Mouse (Mus musculus) right cerebral cortex, postnatal 14 days (tissue): ENCODE results near the gene Cpsf6.

ENCODE experiments used
- DNase-seq: peaks from one replicate; pipeline ENCODE4 v3.0.0; 2022

Gene Cpsf6

DNA sequence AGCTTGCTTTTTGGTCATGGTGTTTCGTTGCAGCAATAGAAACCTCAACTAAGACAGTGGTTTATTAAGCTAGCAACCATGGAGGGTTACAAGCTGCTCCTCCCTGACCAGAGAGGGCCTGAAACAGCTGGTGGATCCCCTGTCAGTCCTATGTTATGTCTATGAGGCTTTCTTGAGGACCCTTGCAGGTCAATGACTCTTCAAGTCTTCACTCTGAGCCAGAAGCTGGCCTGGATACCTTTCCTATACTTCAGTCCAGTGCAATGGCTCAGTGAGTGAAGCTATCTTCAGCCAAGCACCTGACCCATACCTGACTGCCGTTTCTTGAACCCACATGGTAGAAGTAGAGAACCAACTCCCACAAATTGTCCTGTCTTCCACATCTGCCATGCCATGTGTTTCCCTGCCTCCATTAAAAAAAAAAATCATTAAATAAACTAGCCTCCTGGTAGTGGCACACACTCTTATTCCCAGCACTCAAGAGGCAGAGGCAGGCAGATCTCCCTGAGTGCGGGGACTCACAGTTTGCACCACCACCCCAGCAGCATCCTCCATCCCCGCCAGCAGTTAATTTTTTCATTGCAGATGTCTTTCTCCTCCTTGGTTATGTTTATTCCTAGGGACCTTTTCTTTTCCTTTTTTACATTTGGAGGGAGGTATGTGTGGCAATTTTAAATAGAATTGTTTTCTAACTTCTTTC is 4.7 kb upstream of the Cpsf6 start:
- no peak for DNase-seq

DNA sequence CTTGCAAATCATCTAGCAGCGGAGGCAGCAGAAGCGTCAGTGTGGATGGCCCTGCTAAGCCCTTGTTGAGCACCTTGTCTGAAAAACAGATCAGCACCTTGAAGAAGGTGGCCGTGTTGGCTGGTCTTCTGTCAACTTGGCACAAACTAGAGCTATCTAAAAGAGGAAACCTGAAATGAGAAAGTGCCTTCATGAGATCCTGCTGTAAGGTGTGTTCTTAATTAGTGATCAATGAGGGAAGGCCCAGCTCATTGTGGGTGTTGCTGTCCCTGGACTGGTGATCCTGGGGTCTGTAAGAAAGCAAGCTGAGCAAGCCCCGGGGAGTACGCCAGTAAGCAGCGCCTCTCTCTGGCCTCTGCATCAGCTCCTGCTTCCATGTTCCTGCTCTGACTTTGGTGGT is 4.1 kb upstream of the Cpsf6 start:
- no peak for DNase-seq

DNA sequence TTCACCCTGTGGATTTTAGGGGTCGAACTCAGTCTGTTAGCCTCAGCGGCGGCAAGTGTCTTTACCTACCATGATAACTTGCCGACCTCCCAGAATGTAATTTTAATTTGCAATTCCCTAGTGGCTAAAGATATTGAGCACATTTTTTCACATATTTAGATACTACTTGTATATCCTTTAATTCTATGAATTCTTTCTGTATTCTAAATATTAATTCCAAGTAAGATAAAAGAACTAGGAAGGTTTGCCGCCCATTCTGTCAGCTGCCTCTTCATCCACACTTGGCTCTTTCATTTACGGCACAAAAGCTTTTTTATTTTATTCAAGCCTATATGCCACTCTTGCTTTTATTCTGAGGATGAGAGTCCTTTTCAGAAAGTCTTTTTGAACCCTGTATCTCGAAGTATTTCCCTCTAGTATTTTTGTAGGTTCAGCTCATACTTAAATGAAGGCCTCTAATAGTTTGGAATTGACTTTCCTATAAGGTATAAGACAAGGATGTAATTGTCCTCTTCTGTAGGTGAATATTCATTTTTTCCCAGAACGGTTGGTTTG is 3.3 kb upstream of the Cpsf6 start:
- no peak for DNase-seq

DNA sequence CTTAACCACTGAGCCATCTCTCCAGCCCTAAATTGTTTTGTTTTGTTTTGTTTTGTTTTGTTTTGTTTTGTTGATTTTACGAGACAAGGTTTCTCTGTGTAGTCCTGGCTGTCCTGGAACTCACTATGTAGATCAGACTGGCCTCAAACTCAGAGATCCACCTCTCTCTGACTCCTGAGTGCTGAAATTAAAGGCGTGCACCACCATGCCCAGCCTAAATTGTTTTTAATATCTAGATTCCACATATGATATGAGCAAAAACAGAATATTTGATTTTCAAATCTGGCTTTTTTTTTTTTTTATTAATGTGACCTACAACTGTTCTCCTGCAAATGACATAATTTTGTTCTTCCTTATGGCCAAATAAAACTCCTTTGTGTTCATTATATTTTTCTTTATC is 2.3 kb upstream of the Cpsf6 start:
- DNase-seq = no peak

DNA sequence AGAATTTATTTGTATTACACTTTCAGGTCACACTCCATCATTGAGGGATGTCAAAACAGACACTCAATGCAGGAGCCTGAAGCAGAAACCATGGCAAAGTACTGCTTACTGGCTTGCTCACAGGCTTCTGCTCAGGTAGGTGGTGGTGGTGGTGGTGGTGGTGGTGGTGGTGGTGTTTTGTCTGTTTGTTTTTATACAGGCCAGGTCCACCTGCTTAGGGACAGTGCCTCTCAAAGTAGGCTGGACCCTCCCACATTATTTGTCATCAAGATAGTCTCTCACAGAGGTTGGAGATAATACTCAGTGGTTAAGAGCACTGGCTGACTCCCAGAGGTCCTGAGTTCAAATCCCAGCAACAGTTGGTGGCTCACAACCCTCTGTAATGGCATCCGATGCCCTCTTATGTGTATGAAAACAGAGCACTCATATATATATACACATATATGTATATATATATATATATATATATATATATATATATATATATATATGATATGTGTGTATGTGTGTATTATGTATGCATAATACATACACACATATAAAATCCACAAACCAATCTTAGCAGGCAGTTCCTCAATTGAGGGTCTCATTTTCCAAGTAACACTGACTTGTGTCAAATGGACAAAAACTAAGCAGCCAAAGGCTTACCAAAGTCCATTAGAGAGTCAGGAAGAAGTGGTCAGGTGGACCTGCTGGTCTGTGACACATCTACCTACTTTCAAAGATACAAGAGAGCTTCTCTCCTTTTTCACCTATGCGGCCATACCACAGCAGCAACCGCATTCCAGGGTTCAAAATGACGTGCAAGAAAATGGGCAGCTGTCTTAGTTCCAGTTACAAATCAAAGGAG is 1.1 kb upstream of the Cpsf6 start:
- no peak for DNase-seq

DNA sequence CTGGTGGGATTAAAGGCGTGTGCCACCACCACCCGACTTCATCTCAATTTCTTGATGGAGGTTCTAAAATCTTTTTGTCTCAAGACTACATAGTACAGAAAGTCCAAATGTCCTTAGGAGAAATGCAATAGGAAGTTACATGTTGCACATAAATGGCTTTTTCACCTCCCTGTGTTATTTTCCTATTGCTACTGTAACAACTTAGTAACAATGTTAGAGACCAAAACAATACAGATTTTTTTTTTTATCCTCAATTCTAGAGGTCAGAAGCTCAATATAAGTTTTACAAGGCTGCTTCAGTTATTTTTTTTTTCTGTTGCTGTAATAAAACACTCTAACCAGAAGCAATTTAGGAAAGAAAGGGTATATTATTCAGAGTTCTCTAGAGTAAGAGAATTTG is 374 bp downstream of the Cpsf6 start:
- DNase-seq = no peak

DNA sequence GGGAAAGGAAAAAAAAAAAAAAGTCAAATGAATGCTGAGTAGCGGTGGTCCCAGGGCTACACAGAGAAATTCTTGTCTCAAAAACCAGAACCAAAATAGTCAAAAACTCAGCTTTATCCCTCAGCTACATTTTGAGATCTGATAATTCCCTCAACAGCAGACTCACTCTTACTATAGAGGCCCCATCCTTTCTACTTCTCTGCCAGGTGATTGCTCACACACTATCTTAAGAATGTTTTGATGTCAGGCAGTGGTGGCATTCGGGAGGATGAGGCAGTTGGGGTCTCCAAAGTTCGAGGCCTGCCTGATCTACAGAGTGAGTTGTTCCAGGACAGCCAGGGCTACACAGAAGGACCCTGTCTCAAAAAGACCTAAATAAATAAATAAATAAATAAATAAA is 1.2 kb downstream of the Cpsf6 start:
- DNase-seq = no peak

DNA sequence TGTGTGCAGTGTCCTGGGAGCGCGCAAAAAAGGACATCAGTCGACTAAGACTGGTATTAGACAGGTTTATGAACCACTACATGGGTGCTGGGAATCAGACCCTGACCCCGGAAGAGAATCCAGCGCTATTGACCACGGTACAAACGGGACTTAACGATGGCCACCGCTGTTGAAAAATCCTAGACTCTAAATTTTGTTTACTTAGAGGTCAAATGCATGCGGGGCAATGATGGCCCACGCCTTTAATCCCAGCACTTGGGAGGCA is 1.6 kb downstream of the Cpsf6 start:
- DNase-seq = no peak

DNA sequence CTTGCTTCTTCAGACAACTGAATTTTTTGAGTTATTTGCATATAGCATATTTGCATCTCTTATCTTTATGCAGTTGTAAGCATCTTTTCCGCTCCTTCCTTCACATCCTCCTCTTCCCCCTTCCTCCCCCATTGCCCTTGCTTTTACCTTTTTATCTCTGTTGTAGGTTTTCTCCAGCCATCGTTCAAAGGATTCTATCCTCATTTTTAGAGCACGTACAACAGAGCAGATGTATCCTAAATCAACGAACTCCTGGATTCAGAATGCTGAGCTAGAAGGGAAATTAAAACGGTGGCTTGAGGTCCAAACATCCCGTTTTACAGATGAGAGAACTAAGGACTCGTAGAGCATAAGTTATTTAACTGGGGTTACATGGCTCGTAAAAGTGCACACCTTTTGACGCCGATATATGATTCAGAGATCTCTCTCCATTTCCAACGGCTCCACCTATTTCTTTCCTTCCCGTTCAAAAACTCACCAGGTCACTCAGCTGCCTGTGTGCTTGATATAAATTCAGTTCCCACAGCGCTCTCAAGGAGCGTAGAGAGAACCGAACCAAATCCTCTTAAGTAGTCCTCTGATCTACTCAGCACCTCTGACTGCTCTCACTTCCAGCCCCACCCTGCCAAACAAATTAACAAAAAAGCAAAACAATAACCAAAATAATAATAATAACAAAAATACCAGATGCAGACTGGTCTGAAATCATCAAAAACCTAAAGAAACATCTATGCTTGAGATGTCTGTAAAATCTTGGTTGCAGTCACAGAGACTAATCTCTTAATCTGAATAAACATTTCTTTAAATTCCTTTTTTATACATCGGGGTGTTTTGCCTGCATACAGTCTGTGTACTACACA is 2.2 kb downstream of the Cpsf6 start:
- no peak for DNase-seq

DNA sequence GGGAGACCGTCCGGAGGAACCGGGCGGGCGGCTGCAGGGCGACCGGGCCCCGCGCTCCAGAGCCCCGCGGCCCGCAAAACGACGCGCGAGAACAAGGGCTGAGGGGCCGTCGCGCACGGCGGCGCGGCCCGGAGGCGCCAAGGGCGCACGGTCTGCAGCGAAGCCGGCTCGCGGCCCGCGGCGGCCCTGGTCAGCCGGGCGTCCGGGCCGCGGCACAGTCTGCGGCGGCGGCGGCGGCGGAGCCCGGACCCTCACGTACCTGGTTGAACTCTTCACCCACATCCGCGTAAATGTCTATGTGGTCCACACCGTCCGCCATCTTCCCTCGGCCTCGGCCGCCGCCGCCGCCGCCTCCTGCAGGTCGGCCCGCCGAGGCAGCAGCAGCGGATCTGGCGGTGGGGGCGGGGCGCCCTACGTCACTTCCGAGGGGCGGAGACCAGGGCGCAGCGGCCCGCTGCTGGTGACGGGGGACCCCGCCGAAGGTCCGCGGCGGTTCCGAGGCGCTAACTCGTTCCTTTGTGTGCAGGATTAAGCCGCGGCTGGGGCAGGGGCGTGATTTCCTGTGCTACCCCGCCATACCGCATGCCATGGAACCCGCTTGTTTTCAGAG is 3.1 kb downstream of the Cpsf6 start:
- peak; percentile 98 for DNase-seq

DNA sequence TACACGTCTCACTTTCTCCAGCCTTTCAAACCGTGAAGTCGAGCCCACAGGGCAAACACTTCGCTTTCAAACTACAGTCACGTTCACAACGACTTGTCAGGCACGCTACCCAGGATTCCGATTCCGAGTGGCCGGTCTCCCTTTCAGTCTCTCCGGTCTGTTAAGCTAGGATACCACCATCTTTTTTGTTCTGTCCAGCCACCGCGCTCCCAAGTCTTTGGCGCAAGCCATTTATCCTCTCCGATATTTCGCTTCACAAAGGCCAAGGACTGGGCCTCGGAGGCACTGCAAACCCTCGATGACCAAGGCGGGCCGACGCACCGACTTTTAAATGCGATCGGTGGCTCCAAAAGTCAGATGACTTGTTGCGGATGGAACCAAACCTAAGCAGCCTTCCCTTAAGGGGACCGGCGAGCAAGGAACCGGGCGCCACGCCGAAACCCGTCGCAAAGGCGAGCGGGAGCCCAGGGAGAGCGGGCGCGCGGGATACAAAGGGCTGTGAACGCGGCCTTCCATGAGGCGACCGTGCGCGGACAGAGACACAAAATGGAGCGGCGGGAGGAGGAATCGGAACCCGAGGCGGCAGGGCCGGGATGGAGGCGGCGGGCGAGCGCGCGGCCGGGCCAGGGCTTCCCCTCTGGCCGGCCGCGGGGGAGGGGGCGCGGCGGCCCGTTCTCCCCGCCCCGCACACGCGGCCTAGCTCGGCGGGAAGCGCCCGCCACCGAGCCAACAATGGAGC is 3.8 kb downstream of the Cpsf6 start:
- DNase-seq = peak; percentile 52

DNA sequence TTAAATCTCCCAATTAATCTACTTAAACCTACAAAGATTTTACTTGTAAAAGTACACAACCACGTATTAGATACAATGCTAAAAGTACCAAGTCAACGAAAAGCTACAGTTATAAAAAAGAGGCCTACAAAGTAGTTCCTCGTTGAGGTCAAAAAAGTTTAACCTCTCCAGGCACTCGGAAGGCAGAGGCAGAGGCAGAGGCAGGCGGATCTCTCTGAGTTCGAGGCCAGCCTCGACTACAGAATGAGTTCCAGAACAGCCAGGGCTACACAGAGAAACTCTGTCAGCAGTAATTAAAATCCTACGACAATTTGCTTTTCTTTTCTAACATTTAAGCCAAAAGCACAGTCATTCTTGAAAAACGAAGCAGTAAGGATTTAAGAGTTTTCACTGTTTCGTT is 4.7 kb downstream of the Cpsf6 start:
- DNase-seq = no peak

DNA sequence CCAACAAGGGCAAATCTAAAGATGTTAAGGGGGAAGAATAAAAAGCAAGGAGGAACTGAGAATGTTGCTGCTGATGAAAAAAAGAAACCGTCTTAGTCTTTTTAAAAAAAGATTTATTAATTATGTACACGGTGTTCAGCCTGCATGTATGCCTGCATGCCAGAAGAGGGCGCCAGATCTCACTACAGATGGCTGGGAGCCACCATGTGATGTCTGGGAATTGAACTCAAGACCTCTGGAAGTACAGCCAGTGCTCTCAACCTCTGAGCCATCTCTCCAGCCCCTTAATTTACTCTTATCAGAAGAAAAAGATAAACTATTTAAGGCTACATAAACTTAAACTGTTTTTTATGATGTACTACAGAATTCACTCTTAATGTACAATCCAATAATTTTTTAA is 16.7 kb downstream of the Cpsf6 start:
- peak; percentile 46 for DNase-seq

DNA sequence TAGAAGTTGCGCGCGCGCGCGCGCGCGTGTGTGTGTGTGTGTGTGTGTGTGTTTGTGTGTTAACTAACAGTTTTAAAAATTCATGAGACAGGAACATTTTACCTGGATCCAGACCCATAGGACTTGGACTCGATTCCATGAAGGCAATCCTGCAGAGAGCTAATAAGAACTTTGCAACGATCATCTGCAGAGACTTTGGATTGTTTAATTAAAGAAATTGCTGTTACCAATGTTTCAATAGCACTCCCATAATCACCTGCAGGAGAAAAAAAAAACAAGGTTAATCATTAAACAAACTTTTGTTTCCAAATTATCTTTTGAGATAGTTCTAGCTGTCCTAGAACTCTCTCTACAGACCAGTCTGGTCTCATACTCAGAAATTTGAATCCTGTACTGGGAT is 20.9 kb downstream of the Cpsf6 start:
- no peak for DNase-seq

DNA sequence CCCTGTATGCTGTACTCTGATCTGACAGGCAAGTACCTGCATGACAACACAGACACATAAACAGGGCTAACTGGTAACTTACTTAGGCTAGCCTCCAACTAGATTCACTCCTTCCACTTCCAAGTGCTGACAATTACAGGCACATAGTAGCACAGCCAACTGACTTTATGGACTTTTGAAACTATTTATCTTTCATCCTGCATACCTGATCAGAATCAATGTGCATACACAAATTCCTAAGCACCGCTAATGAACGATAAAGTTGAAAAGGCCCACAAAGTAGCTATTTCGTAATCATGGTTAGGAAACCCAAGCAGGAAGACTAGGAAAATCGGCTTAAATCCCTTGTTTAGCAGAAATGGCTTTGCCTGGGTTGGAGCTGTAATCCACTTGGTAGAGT is 36.8 kb downstream of the Cpsf6 start:
- no peak for DNase-seq

DNA sequence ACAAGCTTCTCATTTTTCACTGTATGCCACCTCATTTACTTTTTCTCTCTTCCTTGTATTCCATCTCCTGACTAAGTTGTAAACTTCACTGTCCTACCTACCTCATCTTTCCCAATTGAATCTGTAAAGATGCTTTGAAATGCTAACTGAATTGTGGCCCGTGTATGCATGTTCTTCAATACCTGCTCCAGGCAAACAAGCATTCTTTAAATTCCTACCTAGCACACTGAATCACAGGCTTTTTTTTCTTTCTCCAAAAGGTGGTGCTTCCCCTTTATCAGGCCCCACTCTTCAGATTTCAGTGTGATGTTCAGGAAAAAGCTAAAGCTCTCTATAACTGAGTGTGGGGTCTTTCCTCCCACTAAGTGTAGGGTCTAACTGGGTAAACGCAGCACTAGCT is 37.4 kb downstream of the Cpsf6 start:
- DNase-seq = no peak

DNA sequence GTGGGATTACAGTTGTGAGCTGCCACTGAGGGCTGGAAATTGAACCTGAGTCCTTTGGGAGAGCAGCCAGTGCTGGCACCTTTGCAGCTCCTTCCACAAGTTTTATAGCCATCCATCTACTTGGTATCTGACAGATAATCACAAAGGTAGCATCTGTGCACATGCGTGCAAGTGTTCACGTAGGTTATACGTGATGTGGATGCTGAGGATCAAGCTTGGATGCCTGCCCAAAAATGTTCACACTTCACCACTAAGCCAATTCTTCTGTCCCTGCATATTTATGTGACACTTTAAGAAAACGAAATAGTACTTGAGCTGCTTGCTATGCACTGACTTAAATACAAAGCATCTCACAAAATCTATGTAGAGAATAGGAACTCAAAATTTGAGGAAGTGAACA is 38.8 kb downstream of the Cpsf6 start:
- no peak for DNase-seq

DNA sequence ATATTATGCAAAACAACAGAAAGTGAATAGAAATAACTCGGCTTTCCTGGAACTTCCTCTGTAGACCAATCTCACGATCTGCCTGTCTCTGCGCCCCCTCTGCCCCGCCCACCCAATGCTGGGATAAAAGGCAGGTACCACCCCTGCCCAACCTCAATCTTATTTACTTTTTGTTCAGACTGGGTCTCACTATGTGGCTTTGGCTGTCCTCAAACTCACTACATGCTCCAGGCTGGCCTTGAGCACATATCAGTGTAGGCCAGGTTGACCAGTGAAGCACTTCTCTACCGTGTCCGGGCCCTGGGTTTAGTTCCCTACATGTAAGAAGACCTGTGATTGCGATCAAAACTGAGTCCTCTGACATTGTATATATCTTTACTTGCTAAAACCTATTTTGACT is 40.6 kb downstream of the Cpsf6 start:
- DNase-seq = no peak

DNA sequence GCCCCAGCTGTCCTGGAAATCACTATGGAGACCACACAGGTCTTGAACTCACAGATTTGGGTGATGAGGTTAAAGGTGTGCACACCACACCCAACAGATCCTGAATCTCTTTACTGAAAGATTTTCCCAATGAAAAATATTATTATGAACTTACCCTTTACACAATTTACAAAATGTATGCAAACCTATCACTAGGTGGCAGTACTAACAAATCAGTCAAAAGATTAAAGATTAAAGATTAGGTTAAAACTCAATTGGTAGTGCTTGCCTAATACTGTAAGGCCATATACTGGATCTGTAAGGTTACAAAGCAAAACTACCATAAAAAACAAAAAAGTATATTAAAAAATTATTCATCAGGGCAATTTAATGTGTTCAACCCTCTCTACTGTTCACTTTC is 41.9 kb downstream of the Cpsf6 start:
- DNase-seq = no peak

DNA sequence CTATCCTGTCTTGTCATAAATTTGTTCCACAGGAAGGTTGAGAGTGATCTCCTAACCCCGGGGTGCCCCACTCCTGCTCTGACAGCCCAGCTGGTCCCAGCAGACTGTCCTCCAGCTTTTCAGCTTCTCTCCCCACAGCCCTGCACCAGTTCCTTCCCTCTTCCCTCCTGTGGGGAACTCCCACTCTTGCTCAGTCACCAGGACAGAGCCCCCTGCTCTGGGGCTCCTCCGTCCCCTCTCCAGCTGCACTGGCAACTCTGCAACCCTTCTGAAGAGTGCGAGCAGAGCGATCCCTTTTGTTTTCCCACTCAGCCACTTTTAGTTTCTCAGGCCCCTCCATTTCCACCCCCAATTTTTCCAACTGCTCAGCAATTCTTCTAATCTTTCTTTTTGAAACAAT is 44.2 kb downstream of the Cpsf6 start:
- DNase-seq = no peak

DNA sequence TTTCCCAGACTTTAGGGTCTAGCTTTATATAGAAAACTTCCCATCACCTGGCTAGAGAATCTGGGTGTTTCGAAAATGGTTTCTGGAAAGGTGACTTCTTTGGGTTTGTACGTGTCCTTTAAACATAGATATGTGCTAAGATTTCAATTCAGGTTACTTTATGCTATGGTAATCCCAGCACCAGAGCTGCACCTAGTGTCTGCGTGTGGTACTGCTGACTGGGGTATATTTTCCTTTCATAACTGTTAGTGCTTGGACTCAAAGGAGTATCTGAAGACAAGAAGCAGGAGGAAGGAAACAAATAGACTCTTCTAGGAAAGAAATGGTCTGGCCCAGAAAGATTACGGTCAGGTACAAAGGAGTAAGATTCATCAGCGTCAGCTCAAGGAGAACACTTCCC is 49.3 kb downstream of the Cpsf6 start:
- no peak for DNase-seq

DNA sequence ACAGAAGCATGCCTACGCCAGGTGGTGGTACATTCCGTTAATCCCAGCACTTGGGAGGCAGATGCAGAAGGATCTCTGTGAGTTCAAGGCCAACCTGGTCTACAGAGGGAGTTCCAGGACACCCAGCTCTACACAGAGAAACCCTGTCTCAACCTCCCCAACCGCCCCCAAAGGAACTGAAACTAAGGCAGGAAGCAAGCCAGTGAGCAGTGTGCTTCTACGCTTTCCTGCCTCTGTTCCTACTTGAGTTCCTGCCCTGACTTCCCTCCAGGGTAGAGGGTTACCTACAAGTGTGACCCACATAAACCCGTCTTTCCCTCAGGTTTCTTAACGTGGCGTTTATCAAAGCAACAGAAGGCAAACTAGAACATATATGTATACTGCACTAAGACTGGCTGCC is 56.0 kb downstream of the Cpsf6 start:
- DNase-seq = no peak

DNA sequence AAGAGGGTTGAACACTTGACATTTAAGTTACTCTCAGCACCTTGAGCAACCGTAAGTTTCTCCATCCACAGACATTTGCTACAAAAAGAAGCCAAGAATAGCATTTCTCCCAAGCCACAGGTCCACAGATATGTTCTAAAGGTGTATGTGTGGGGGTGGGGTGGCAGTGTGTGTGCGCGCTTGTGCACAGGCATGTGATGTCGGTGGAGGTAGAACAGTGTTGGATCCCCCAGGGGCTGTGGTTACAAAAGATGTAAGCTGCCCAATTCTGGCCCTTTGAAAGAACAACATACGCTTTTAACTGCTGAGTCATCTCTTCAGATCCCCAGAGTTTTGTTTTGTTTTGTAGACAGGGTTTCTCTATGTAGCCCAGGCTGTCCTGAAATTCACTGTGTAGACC is 57.2 kb downstream of the Cpsf6 start:
- DNase-seq = no peak
